Mouse (Mus musculus) thymus, adult 18-20 months (tissue): ENCODE data around the gene Rasa2.

Experiments
- DNase-seq, 2 experiments: peaks; one replicate each; pipeline ENCODE4 v3.0.0; 2022; ENCODE audit warnings: mixed read lengths in 2 of 2

The Rasa2 gene

DNA sequence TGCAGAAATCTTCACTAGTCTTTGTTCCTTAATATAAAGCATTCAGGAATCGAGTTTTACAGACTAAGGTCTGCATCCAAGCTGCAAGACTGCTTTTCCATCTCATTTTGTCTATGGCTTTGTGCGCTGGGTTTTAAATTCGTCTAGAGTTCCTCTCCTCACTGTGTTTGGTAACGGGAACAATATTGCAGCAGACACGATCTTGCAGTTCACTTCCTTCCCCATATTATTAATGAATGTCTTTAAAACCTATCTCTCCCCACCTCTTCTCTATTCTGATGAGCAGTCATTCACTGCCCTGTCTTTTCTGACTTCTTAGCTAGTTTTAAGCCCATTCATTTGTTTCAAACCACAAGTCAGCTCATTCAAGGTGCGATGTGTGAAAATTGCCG lies 5.7 kb upstream of the Rasa2 start:
- DNase-seq: no peak

DNA sequence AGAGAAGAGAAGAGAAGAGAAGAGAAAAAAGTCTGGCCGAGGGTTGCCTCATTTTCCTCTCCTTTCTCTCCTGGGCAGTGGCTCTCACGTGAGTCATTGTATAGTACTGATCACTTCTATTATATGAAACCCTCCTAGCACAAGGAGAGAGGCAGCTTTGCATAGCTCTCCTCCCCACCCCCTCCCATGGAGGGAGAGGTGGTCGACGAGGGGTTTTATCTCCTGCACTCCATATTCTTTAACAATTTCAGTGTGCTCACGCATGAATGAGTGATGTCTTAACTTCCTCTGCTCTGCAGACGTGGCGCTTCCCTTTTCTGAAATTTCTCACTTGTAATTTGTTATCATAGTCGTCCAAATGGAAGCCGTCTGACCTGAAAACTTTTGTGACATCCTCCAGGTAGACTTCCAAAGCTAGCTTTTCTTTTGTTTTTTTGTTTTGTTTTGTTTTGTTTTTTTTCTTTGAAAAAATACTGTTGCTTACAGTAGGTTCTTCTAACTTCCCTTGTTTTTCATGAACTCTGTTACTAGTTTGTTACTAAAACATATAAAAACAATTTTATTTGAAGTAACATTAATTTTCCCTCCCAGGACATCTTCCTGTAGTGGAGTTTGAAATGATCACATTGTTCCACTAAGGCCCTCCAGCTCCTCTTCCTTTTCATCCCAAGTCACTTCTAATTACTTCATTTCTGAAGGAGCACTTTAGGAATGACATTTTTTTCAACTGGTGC lies 5.2 kb upstream of the Rasa2 start:
- no peak for DNase-seq

DNA sequence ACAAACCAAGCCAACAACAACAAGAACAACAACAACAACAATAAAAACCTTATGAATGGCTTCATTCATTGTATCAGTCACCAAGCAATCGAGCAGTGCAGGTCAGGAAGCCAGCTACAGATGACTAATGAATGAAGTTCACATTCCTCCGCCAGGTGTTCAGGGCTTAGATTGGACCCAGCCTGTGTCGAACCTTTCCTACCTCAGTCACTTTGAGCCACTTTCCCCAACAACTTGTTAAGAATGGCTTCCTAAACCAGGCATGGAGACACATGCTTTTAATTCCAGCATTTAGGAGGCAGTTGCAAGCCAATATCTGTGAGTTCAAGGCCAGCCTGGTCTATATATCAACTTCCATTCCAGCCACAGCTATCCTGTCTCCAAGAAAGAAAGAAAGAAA lies 4.5 kb upstream of the Rasa2 start:
- no peak for DNase-seq

DNA sequence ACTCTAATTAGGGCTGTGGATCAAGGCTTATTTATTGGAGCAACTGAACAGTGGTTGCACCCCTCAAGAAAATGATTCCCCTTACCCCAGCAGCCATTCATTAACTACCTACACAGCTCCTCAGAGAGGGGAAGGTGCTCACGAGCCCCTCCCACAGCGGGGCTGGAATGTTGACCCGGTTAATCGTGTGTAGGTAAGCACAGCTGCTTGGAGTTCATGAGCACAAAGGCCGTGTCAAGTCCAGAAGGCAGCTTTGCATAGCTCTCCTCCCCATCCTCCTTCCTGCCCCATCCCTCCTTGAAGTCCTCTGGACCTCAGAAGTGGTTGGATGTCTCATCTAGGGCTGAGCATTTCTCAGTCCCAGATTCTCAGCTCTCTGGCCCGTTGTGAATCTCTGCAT lies 3.8 kb upstream of the Rasa2 start:
- no peak for DNase-seq

DNA sequence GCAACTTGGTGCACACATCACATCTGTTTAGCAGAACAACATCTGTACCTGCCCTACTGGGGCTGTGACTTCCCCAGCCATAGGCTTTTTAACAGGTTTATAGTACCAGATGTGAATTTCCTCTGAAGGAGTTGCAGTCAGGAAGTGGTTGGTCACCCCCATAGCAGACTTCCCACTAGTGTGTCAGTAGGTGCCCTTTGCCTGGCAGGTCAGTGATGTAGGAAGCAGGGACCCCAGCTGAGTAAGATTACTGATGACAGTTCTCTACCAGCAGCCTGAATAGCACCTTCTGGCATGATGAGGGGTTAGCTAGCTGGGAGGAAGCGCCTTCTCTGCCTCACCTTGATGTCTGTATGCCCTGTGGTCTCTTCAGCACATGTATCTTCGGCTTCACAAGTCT lies 2.4 kb upstream of the Rasa2 start:
- peak in 1 of 2 experiments; percentile 29 for DNase-seq

DNA sequence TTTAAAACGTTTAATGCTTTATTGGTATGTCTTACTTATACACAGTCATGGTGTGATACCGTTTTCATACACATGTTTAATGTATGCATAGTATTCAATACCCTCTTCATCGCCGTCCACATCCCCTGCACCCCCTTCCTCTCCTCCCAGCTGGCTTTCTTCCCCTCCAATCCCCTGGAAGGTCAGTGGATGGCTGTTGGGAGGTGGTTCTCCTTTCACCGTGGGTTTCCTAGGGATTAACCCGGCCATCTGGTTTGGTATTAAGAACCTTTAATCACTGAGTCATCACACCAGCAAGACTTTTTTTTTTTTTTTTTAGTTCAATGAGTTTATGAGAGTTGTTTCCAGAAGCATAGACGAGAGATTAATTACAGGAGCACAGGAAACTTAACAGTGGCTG lies 1.3 kb upstream of the Rasa2 start:
- DNase-seq: no peak

DNA sequence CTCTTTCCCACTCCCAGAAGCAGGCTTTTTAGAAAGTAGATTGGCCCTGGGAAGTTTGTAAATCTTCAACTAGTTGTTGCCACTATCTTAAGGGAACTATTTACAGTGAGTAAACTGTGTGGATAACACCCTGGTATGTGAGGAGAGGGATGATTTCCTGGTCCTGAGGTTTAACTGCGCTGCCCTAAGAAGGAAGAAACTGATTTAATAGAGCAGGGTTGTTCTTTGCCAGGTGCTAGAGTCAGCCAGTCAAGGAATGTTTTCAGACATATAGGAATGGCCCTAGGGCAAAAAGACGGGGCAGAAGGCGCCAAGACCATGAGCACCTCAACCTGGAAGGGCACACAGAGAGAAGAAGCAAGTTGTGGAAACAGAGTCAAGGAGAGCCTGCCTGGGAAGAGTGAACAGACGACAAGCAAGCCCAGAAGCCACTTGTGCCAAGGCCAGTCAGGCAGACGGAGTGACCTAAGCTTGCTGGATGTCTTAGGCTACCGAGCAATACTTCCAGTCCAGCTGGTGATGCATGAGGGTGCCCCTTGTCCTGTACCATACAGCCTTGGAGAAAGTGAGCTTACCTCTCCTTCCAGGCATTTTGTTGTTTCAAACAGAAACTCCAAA lies 765 bp upstream of the Rasa2 start:
- no peak for DNase-seq

DNA sequence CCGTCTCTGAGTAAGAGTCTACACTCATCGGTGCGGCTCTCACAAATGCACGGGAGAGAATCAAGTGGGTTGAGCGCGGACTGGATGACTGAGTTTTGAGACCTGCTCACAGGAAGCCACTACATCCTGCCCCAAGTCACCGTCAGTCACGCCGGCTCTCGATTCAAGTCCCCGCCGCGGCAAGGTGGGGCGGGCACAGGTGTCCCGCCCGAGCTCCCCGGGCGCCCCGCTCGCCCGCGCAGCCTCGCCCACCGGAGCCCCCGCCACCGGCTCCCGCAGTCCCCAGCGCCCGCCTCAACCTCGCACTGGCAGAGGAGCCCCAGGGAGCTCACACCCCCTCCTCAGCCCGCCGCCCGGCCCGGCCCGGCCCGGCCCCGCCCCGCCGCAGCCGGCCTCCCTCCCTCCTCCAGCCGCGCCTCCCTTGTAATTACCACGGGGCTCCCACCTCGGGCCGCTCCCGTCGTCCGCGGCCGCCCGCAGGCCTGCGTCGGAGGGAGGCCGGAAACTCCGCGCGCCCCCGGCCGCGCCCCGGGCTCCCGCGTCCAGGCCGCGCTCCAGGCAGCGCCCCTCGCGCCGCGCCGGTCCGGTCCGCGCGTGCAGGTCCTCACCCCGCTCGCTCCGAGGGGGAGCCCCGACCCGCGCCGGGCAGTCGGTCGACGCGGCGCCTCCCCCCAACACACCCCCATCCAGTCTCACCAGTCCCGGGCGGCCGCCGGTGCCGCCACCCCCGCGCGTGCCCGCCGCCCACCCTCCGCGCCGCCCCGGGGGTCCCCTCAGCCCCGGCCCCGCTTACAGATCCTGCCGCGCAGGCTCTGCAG lies 637 bp downstream of the Rasa2 start:
- DNase-seq: peak; percentile 79 to 85

DNA sequence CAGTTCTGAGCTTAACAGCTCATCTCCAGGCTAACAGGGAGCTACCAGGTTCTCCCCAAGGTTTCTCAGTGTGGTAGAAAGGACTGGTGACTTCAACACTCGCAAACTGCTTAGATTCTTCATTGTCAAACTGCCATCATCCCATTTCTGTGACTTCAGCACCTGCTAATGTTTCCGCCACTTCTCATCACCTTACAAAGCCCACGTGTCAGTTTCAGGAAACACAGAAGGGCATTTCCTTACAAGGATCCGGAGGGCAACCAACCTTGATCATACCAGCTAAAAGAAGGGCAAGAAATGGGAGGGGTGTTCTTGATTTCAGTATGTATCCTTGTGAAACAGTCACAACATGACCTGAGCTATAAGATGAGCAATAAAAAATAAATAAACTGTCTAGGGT lies 2.3 kb downstream of the Rasa2 start:
- no peak for DNase-seq

DNA sequence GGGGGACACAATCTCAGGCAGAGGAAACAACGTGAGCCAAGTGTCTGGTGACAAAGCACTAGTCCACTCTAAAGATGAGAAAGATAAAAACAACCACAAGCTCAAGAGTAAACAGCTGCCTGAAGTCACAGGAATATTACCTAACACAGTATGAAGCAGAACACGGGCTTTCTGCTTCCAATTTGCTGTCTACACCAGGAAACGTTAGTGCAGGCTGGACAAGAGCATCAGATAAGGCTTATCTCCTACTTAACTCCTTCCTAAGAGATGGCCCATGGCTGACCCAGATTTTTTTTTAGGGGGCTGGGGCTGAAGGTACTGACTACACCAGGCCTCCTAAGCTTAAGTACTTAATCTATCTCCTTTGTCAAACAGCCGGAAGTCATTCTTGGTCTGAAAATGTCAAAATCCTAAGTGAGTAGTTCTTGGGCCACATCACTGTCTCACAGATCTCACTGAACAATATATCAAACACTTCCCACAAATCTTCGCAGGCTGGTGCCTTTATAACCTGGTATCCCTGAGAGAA lies 3.8 kb downstream of the Rasa2 start:
- no peak for DNase-seq

DNA sequence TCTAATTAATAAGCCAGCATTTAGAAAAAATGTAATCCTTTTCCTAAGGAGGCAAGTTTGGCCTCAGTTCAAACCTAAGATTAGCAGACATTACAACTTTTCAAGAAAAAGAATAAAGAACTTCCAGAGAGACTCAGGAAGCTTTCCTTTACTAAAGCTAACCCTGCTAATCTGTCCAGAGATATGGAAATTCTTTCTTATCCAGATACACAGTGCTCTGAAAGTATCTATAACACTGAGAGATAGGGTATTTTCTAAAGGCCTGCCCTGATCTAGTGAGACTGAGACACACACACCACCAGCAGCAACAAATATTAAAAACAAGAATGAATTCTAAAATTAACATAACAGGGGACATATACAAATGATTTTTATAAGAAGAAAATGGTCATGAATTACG lies 4.4 kb downstream of the Rasa2 start:
- no peak for DNase-seq

DNA sequence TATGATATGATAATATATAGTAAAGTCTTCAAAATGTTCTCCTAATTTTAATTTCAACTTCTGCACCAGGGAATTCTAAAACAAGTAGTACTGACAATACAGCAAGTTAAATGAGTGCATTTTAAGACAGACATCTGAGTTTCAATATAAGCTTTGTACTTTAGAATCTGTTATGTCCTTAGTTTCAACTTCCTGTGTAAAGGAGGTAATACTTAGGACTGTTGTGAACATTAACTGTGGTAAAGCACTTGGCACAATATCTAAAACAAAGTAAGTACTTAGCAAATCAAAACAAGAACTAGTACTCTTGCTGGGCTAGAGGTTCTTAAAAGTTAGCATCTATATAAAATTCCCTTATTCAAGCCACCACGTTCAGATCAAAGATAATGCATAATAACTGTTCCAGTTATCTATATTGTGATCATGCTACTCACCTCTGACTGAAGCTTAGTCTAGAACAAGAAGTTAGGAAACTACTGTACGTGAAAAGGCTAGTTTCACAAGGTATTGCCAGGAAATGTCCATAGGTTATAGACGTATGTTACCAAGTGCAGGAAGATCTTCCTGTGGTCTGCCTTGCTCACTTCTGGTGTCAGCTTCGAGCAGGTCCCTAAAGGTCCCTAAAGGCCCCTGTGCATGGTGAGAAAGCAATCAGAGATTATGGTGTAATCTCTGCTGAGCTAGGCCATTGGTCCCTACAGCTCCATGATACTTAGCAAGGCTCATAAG lies 12.8 kb downstream of the Rasa2 start:
- no peak for DNase-seq

DNA sequence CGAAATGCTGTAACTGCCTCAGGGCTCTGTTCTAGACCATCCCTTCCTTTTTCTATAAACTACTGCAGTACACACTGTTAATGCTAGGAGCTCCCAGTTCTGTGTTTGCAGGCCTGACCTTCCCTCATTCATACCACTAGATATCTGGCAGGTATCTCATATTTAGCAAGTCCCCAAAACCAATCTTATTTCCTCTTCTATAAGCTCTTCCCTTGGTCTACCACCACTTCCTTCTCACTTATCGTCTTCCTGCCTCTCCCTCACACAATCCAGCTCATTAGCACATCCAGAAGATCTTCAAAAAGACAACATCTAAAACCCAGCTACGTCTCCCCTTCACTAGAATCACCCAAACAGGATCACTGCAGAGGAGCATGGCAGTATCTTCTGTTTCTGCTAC lies 19.1 kb downstream of the Rasa2 start:
- DNase-seq: no peak

DNA sequence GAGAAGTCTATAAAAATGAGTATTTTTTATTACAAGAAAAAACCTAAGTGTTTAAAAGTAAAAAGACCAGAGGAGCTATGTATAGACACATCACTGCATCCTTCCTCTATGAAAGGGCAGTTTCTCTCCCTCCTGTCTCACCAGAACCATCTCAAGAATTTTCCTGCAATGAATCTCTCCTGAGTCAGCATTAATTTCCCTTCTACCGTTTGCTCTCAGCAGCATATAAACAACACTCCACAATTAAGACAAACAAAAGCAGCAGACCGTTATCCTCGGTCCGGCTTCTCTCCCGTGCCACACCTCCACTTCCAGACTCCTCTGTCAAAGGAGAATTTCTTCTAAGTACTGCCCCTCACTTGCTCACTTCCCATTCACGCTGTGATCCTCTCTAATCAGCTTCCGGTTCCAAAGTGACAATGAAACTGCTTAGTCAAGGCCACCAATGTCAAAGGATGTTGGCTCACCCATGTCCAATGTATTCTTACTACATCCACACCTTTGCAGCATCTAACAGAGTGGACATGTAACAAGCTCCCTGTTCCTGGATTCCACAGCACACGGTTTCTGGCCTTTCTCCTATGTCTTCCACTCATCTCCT lies 19.6 kb downstream of the Rasa2 start:
- no peak for DNase-seq

DNA sequence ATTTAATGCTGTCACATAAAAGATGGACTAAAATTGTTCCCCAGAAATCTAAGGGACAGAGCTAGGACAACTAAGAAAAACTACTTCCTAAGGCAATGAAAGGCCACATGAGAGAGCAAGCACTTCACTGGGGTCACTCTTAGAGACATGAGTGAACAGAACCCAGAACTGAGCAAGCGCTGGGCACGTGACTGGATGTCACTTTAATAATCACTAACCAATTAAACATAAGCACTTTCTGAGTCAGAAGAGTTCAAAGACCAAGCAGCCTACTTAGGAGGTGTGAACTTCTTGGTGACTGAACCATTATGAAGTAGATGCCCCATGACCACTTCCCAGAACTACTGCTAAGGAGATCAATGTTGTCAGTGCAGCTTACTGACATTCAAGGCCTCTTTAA lies 20.6 kb downstream of the Rasa2 start:
- no peak for DNase-seq

DNA sequence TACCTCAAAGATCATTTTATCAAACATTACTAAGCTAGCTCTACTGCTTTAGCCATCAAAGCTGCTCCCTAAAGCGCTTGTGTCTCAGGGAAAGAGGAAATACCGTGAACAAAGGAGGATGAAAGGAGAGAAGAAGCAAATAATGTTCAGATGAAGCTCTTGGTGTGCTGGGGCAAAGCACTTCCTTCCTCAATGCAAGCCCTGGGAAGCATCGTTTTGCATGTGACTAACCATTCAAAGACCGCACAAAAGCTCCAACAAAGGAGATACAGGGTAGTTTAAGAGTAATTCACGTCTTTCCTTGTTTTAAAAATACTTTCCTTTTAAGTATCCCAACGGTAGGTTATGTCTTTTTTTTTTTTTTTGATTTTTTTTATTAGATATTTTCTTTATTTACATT lies 28.0 kb downstream of the Rasa2 start:
- no peak for DNase-seq

DNA sequence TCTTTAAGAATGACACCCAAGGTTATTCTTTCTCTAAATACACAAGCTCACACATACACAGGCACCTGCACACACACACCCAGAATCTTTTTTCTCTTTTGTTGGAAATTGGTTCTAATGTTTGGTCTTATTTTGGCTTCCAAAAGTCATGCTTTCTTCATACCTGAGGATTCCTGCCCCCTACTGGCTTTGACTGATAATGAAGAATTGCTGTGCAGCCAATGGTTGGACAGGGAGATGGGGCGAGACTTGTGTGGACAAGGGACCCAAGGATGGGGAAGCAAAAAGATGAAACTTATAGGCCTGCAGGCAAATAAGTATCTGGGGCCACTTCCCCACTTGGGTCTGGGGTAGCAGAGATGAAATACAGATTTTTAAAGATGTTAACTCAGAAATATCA lies 33.5 kb downstream of the Rasa2 start:
- DNase-seq: no peak

DNA sequence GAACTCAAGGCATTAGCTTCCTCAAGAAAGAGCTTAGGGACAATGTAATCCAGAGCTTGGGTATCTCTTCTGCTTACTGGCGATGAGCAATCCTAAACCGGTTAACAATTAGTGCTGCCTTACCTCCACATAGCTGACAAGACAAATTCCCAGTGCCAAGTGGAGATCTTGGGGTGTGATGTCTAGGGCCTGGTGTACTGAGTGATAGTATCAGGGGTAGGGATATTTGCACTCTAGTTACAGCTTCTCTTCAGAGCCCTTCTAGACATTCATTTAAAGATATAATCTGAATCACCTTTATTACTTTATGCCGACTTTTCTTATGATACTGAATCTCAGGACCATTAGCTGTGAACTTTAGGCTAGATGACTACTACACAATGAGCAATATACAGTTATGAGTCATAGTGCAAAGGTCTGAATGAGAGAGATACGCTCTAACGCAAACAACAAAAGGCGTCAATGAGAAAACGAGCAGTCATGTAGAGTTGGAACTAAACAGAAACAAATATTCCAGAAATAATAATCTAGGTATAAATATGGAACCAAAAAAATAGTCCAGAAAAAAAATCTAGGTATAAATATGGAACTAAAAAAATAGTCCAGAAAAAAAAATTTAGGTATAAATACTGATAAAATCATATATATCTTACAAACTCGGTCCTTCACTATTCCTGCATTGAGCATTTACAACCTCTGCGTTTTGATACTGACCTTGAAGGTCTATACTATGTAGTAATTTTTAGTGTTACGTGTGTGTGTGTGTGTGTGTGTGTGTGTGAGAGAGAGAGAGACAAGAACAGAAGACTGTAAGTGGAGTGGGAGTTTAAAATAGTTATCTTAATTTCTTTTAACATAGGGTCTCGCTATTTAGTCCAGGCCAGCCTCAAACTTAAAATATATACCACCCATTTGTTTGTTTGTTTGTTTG lies 38.5 kb downstream of the Rasa2 start:
- no peak for DNase-seq

DNA sequence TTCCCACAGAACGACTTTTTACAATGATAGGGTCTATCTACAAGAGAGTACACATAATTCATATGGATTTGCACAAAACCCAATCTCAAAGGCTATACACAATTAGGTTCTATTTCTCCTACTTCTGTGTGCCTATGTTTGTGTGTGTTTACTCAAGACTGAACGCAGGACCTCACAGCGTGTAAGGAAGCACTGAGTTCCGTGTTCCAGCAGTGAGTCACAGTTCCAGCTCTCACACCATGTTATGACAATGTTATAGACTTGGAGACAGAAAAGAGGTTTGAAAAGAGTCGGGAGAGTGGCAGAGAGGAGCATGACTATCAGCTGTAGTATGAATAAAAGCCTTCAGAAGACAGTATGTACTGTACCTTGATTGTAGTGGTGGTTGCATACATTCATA lies 42.1 kb downstream of the Rasa2 start:
- DNase-seq: no peak

DNA sequence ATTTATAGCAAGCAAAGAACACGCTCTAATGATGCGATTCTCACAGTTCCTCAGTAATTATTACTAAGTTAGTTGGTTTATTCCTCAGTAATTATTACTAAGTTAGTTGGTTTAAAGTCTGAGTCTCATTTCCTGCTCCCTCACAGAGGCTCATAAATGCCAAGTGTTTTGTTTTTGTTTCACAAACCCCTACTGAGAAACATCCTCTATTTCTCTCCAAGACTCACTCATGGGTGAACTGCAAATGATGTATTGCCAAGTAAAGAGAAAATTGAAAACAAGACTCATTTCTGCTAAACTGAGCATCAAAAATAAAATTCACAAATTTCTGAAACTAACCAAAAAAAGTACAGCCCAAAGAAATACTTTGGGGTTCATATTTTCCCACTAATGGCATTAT lies 47.9 kb downstream of the Rasa2 start:
- no peak for DNase-seq

DNA sequence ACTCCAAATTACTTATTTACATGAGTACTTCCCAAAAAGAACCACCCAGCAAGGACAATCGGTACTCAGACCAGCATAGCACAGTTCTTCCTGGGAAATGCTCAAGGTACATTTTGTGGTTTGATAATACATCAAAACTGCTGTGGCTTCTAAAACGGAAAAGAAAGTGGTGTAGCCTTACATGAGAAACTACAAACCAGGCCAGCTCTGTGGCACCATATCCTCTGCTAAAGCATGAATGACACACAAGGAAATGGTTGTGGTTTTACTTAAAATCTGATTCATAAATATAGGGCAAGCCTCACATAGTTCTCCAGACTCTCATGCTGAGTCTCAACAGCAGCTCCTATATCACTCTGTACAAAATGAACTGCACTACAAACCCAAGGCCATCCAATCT lies 48.3 kb downstream of the Rasa2 start:
- peak in 1 of 2 experiments; percentile 22 for DNase-seq

DNA sequence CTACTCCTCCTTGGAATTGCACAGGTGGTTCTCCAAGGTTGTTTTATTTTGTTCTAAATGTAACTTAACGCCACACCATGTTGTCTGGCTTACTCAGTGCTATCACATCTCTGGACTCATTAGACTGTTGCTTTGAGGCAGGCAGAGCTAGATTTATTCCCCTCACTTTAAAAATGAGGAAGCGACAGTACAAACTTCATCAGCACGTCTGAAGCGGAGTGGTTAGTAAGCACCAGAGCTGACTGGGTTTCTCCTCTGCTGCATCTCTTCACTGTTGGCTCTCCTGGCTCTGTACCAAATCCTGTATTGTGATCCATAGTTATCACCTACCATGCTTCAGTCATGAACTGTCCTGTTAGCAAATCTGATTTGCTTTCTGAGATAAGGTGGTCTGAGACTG lies 53.2 kb downstream of the Rasa2 start:
- DNase-seq: no peak
